Mouse (Mus musculus) gastrocnemius, adult 2 months (tissue): ENCODE results near the gene Kdm6b. TPM values are rescaled to one million over a fixed set of nuclear protein-coding genes. Genes with fewer than 3 reads are reported as not detected.
A peak's percentile ranks its signal among the peaks of the same experiment; 100 is the strongest.

Experiments
- DNase-seq: peaks from one replicate; pipeline ENCODE4 v3.0.0; 2022
- H3K27ac ChIP-seq: fragments of 200-600 bp; 2 replicates; pipeline ENCODE4 v1.8.1; 2022; ENCODE audit warnings: mild to moderate bottlenecking
- H3K4me3 ChIP-seq: fragments of 200-600 bp; 2 replicates; pipeline ENCODE4 v1.8.1; 2022; ENCODE audit warnings: mild to moderate bottlenecking, moderate library complexity
- CTCF ChIP-seq: fragments of 200-600 bp; IDR thresholded peaks from 2 replicates; pipeline ENCODE4 v1.8.1; 2022; ENCODE audit warnings: antibody characterized with exemption, mild to moderate bottlenecking, moderate library complexity
- intact Hi-C: fragments of 180-260 bp; cut with DNase I; formaldehyde crosslinking; loops from one replicate; pipeline ENCODE4 v1.15.1; 2025
- long read RNA-seq, 2 experiments: library from polyadenylated mRNA; stranded (forward); transcript quantifications; one replicate each; pipeline ENCODE4 v2.0.0; 2021
- total RNA-seq, 2 experiments: library from RNA; stranded (reverse); gene quantifications; 2 replicates each; pipeline ENCODE4 v1.2.3; 2021

The Kdm6b gene
- 10 to 100 TPM; 23.9 to 24.5 TPM for total RNA-seq
- long read RNA-seq, experiment 1, partial matches to known transcripts: 4 of 5 reads
- long read RNA-seq, experiment 1, other reads (novel, unspliced or antisense): 1 of 5 reads
- long read RNA-seq, experiment 2, partial matches to known transcripts: 6 of 7 reads
- long read RNA-seq, experiment 2, other reads (novel, unspliced or antisense): 1 of 7 reads

DNA sequence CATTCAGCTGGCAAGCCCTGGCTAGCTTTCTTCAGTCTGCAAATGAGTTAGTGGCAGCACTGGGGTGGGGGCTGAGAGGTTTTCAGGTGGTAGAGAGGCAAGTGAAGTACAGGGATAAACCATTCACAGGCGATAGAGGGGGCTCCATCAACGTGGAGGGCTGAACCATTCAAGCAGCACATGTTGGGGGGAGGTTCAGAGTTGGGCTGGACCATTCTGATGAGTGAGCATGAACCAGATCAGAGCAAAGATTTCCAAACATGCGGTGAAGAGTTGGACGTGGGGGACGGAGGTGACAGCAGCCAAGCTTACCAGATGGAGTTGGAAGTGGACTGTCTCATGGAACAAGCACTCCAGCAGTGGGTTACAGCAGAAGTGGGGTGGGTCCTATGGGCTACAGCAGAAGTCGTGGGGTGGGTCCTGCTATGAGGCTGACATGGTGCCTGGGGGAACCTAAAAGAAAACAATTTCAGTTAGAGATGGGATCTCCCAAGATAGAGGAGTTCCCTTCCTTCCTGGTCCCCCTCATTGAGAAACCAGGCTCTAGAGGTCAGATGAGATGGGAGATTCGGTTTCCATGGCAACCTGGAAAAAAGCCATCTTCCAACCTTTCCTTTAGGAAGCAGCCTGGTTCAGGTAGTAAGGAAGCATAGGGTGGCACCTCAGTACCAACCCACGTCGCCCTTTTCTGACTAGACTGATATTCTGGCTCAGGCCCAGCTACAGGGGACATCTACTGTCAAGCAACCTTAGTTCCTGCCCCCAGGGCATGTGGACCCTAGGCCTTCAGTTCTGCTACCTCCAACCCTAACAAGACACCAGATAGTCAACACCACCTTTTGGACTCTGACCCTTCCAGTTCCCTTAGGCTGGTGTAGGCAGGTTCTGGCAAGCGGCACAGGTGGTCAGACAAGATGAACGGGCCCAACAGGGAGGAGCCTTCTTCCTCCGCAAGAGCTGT is at the start of gene Kdm6b:
Gene Kdm6b, minus strand, starts transcription at position 455 of the 961 bp plus-strand sequence.
- Histone ChIP-seq H3K4me3 (peak within 1 kb of the TSS; percentile 86), H3K27ac (peak within 1 kb of the TSS; percentile 94)
- TF ChIP-seq CTCF: no peak
- intact Hi-C loops: loop anchor here (10.0 kb wide), 2 partner anchors 349 to 581 kb away; partner anchors contain the start of genes Gabarap and Phf23
- peak; percentile 34 for DNase-seq

DNA sequence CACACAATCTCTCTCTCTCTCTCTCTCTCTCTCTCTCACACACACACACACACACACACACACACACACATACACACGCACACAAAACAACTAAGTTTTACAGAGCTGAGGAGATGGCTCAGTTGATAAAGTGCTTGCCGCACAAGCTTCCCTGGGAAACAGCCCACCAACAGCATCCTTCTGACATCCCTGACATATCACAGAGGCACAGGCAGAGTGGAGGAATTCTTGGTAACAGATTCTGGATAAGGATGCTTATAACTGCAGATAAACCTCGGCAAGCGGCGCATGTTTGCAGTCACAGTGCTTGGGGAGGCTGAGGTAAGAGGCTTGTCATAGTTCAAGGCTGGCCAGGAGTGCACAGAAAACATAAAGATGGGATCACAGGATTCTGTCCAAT is 48.1 kb upstream of the Kdm6b start:
- intact Hi-C loops: no loop called here
- no peak for TF ChIP-seq CTCF
- H3K27ac ChIP-seq: no peak overlapping the region
- no peak for DNase-seq
- H3K4me3 ChIP-seq: no peak overlapping the region

DNA sequence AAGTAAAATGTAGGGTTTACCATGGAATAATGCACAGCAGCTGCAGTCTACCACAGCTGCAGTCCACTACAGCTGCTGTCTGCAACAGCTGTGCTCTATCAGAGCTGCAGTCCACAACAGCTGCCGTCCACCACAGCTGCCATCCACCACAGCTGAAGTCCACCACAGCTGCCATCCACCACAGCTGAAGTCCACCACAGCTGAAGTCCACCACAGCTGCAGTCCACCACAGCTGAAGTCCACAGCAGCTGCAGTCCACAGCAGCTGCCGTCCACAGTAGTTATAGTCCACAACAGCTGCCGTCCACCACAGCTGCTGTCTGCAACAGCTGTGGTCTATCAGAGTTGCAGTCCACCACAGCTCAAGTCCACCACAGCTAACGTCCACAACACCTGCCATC is 46.4 kb upstream of the Kdm6b start:
- no peak overlapping the region for H3K27ac ChIP-seq
- intact Hi-C loops: no loop called here
- no peak for DNase-seq
- no peak for TF ChIP-seq CTCF
- H3K4me3 ChIP-seq: no peak overlapping the region

DNA sequence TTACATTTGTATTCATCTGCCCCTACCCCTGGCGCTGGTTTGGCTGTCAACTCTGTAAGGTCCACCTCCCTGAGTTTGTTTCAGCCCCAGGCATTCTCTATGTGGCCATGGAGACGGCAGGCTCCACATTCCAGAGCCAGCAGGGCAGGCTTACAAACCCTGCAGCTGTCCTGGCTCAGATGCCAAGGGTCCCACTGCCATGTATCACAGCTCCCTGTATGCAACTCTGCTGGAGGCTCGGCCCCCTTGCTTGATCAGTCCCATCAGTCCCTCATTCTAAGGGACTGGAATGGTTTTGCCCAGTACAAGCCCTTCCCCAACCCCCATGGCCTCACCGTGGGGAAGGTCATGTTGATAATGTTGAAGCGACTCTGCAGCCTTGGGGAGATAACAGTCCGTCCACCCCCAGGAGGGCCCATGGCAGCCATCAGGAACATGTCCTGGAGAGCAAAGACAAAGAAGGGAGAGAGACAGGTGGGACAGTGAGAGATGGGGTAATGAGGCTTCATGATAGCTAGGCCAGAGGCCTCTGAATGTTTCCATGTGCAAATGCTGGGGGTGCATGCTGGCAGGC is 43.6 kb upstream of the Kdm6b start:
- H3K27ac ChIP-seq: no peak overlapping the region
- intact Hi-C loops: no loop called here
- H3K4me3 ChIP-seq: no peak overlapping the region
- DNase-seq: peak; percentile 60
- no peak for TF ChIP-seq CTCF

DNA sequence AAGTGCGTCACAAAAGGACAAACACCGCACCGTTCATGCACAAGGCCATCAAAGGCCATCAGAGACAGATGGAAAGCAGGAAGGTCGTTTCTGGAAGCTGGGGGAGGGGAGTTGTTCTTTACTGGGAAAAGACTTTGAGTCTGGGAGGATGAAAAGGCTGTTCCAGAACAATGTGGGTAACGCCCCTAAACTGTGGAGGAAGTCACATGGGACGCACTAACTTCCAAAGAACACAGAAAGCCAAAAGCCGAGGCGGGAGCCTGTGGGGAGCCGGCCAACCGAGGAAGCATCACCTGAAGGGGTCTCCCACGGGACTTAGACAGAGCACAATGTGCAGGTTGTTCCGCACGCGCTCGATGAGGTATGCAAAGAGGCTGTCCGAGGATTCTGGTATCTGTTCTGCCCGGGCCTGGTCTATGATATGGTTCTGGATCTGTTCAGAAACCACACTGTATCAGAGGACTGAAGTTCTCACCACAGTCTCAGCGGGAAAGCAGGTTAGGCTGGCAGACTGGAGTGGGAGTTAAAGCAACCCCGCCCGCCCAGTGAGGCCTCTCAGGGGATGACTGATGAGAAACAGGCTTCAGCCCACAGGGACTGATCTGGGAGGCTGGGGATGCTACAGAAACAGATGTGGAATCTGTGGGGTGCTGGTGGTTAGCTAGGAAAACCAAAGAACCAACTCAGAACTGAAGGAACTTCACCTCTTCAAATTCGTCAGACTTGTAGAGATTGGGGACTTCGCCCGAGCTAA is 38.8 kb upstream of the Kdm6b start:
- Histone ChIP-seq H3K27ac (peak overlapping the region; percentile 76), H3K4me3 (peak overlapping the region; percentile 58)
- no peak for TF ChIP-seq CTCF
- DNase-seq: peak; percentile 52
- intact Hi-C loops: no loop called here

DNA sequence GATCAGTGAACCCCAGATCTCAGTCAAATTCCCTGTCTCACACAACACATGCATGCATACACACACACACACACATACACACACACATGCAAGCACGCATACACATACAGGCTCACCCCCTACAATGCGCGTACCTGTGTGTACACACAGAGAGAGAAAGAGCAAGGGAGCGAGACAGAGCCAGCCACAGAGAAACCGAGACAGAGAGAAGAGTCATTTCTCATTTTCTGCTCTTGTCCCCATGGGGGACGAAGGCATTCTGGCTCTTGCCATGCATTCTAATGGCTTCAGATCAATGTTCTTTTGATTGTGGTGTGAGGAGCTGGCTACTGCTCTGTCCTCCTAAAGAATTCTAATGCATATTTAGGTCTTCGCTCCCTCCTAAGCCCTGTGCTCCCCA is 33.8 kb upstream of the Kdm6b start:
- H3K4me3 ChIP-seq: no peak overlapping the region
- no peak for DNase-seq
- intact Hi-C loops: loop anchor here (5.0 kb wide), 1 partner anchor 80 kb away; no protein-coding TSS in a partner anchor
- H3K27ac ChIP-seq: no peak overlapping the region
- no peak for TF ChIP-seq CTCF

DNA sequence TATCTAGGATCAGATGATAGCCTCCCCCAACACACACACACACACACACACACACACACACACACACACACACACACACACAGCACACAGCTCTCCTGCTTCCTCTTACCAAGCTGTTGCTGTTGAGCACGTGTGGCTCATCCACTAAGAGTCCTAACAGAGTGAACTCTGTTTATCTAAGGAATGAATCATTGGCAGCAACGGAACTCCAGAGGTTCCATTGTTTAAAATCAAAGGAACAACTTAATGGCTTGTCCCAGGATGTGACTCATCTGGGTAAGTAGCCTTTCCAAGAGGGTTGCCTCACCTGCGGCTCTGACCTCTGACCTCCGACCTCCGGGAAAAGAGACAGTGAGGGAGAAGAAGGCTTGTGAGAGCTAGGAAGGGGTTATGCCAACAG is 29.9 kb upstream of the Kdm6b start:
- Histone ChIP-seq H3K4me3 (no peak overlapping the region), H3K27ac (0 out of 2 replicates have a peak overlapping the region, but pooled peaks have one; percentile 24)
- intact Hi-C loops: loop anchor here (5.0 kb wide), 1 partner anchor 69 kb away; no protein-coding TSS in a partner anchor
- no peak for TF ChIP-seq CTCF
- DNase-seq: no peak

DNA sequence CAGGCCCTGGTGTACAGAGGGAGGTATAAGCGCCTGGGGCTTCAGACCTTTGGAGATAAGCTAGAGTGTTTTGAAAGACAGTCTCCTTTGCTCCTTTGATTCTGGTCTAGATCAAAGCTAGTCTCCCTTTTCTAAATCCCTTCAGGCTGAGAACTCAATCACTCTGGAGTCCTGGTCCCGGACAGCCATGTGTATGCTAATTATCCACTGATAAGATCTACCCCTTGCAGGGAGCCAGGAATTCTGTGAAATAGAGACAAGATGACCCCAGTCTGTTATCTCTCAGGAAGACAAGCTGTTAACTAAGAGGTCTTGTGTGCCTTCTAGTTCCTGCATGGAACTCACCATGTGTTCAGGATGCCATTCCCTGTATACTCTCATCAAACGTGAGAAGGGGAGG is 23.8 kb upstream of the Kdm6b start:
- intact Hi-C loops: no loop called here
- no peak for DNase-seq
- TF ChIP-seq CTCF: no peak
- H3K27ac ChIP-seq: no peak overlapping the region
- H3K4me3 ChIP-seq: no peak overlapping the region

DNA sequence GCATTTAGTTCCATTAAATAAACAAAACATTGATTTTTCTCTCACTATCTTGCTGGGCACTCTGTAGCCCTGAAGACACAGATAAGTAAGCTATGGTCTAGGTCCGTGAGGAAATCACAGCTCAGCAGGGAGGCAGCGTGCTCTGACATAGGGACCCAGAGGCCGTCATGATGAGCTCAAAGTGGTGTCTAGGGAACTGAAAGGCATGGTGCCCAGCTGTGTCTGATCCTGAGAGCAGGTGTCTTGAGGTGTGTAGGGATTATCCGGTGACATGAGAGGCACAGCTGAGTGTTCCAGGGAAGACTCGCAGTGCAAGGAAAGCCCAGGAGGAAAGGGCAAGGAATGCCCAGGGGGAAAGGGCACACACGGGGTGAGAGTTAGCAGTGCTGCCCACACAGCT is 19.7 kb upstream of the Kdm6b start:
- Histone ChIP-seq H3K4me3 (no peak overlapping the region), H3K27ac (no peak overlapping the region)
- no peak for DNase-seq
- no peak for TF ChIP-seq CTCF
- intact Hi-C loops: loop anchor here (5.0 kb wide), 1 partner anchor 161 kb away; no protein-coding TSS in a partner anchor

DNA sequence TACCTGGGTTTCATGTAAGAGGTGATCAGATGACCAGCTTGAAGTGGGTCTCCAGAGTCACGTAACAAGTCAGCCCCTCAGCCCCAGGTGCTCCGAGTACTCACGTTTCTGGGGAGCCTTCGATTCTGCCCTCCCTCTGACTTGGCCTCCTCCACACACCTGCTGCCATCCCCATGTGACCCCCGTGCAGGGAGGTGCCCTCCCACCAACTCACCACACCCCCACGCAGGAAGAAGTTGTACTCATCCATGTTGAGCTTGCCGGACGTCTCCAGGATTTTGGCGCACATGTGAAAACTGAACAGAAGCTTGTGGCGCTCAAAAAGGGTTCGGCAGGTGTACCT is 19.1 kb upstream of the Kdm6b start:
- Histone ChIP-seq H3K27ac (no peak overlapping the region), H3K4me3 (no peak overlapping the region)
- intact Hi-C loops: loop anchor here (1.0 to 5.0 kb wide), 2 partner anchors 31 to 160 kb away; no protein-coding TSS in a partner anchor
- TF ChIP-seq CTCF: no peak
- no peak for DNase-seq

DNA sequence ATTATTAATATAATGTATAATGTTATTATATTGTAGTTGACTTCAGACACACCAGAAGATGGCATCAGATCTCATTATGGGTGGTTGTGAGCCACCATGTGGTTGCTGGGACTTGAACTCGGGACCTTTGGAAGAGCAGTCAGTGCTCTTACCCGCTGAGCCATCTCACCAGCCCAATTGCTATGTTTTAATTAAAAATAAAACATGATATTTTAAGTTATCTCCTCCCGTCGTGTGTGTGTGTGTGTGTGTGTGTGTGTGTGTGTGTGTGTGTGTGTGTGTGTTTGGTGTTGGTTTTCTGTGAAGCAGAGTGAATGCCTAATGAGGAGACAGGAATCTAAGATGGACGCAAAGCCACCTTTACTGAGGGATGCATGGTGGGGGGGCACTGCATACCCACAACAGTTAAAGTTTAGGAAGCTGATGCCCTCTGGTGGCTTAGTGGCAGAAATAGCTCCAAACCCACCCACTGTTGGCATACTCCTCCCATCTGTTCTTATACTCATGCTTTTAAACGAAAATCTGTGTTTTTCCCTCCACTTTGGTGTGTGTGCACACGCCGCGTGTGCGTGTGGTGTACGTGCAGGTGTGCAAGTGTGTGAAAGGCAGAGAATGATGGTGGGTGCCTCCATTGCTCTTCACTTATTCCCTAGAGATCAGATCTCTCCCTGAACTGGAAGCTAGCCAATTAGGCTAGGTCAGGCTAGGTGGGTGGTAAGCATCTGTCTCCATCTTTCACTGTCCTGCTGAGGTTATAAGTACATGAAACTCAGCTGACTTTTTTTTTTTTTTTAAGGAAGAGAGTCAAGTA is 18.6 kb upstream of the Kdm6b start:
- peak; percentile 70 for DNase-seq
- peak; percentile 79 for TF ChIP-seq CTCF
- intact Hi-C loops: loop anchor here (1.0 to 5.0 kb wide), 2 partner anchors 31 to 160 kb away; no protein-coding TSS in a partner anchor
- Histone ChIP-seq H3K4me3 (no peak overlapping the region), H3K27ac (no peak overlapping the region)
